ENCODE assay signal across 21 mouse cellular contexts in genomic region chr2:49890727-49891126, GRCm38 (mm10).
"Had no signal": no experiment of that assay in that cellular context is flagged by ENCODE, and none has a peak within 500 bp of the region (broad histone marks: within the 10 kb centered on the region; RNA-seq: fewer than 3 reads in every experiment).

No protein-coding gene starts in this region.

- DNase-seq: kidney, adult 11 months; kidney, adult 8-10 months; kidney, postnatal 10 days; kidney, postnatal 36 days; layer of hippocampus, postnatal 36 days; liver, embryonic 13.5 days; midbrain, embryonic 14.5 days; right cerebral cortex, adult 18-20 months; right cerebral cortex, postnatal 14 days; right cerebral cortex, postnatal 4 days; thymus, adult 2 months; thymus, postnatal 14 days; thymus, postnatal 4 days had no signal

- H3K4me2 ChIP-seq: kidney, embryonic 15.5 days; liver, embryonic 13.5 days; lung, embryonic 15.5 days; midbrain, embryonic 11.5 days; neural tube, embryonic 12.5 days; neural tube, embryonic 15.5 days had no signal

- H3K9me3 ChIP-seq: kidney, embryonic 15.5 days; liver, embryonic 13.5 days; lung, embryonic 15.5 days; megakaryocyte, embryonic 14.5 days; neural tube, embryonic 12.5 days; neural tube, embryonic 15.5 days had no signal

- H3K27ac ChIP-seq: kidney, embryonic 15.5 days; left cerebral cortex, adult 2 months; liver, embryonic 13.5 days; lung, embryonic 15.5 days; neural tube, embryonic 12.5 days; neural tube, embryonic 15.5 days; stomach, postnatal 0 days had no signal

- H3K9ac ChIP-seq: kidney, embryonic 15.5 days; liver, embryonic 13.5 days; lung, embryonic 15.5 days; neural tube, embryonic 12.5 days; neural tube, embryonic 15.5 days had no signal

- H3K27me3 ChIP-seq: kidney, embryonic 15.5 days; liver, embryonic 13.5 days; lung, embryonic 15.5 days; neural tube, embryonic 12.5 days; neural tube, embryonic 15.5 days had no signal

- H3K4me3 ChIP-seq: kidney, embryonic 15.5 days; left cerebral cortex, adult 2 months; liver, embryonic 13.5 days; lung, embryonic 15.5 days; megakaryocyte, embryonic 14.5 days; neural tube, embryonic 12.5 days; neural tube, embryonic 15.5 days had no signal

- H3K36me3 ChIP-seq: kidney, embryonic 15.5 days; liver, embryonic 13.5 days; lung, embryonic 15.5 days; neural tube, embryonic 12.5 days; neural tube, embryonic 15.5 days had no signal

- H3K4me1 ChIP-seq: kidney, embryonic 15.5 days; liver, embryonic 13.5 days; lung, embryonic 15.5 days; neural tube, embryonic 12.5 days had no signal
